Mouse (Mus musculus) spleen, adult 18-20 months (tissue): ENCODE data around the gene Hist1h2bb.
A peak's percentile ranks its signal among the peaks of the same experiment; 100 is the strongest.
"Not testable (repeated sequence)": the region's sequence is repeated elsewhere in the genome, so short reads cannot be mapped to it uniquely, and the experiment has no call there.

Experiments
- DNase-seq, 2 experiments: peaks; one replicate each; pipeline ENCODE4 v3.0.0; 2022; ENCODE audit warnings: mixed read lengths in 2 of 2

Gene Hist1h2bb

DNA sequence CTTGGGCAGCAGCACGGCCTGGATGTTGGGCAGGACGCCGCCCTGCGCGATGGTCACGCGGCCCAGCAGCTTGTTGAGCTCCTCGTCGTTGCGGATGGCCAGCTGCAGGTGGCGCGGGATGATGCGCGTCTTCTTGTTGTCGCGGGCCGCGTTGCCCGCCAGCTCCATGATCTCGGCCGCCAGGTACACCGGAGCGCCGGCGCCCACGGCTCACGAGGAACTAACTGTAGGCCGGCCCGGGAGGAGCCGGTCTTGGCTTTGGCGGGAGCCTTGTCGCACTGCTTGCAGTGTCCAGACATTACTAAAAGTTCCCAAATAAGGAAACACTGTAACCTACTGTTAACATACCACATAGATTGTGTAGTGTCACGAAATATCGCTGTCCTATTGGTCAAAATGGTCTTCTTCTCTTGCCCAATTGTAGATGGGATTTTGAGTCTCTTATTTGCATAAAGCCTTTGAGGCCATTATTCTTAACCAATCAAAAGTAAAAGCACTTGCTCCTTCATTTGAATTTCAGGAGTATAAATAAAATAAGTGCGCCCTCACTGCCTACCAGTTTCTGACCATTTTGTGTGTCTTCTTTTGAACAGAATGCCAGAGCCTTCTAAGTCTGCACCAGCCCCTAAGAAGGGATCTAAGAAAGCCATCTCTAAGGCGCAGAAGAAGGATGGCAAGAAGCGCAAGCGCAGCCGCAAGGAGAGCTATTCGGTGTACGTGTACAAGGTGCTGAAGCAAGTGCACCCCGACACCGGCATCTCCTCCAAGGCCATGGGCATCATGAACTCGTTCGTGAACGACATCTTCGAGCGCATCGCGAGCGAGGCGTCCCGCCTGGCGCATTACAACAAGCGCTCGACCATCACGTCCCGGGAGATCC is at the start of gene Hist1h2bb:
Gene Hist1h2bb (plus strand): TSS at position 534 of the 880 bp plus-strand sequence.
- peak; percentile 62 to 66 for DNase-seq

GRCm38 (mm10) chr13:23697491-23698299 is 48.8 kb upstream of the Hist1h2bb start:
- DNase-seq, result peak in 1 of 2 experiments; percentile 61

GRCm38 (mm10) chr13:23698300-23698693 is 48.2 kb upstream of the Hist1h2bb start, which contains the start of gene Hist1h4c:
TSS of gene Hist1h4c (minus strand) at chr13:23698454.
- peak; percentile 95 to 98 for DNase-seq

DNA sequence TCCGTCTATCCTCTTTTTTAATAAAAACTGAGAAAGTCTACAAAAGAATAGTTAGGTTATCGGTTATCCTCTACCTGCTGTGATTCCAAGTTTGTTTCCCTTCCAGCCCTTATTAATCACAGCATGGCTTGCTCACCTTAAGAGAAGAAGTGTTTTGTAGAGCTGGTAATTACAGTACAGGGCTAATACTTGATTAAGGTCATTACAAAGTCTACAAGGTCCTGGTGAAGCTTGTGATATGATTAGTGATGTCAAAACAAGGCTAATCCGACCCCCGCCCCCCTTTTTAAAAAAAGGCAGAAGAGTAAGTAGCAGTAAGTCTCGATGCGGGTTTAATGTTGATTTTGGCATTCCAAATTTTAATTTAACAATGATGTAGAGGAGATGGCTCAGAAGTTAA is 47.5 kb upstream of the Hist1h2bb start:
- no peak for DNase-seq

GRCm38 (mm10) chr13:23699767-23700166 is 46.8 kb upstream of the Hist1h2bb start:
- DNase-seq, result no peak

DNA sequence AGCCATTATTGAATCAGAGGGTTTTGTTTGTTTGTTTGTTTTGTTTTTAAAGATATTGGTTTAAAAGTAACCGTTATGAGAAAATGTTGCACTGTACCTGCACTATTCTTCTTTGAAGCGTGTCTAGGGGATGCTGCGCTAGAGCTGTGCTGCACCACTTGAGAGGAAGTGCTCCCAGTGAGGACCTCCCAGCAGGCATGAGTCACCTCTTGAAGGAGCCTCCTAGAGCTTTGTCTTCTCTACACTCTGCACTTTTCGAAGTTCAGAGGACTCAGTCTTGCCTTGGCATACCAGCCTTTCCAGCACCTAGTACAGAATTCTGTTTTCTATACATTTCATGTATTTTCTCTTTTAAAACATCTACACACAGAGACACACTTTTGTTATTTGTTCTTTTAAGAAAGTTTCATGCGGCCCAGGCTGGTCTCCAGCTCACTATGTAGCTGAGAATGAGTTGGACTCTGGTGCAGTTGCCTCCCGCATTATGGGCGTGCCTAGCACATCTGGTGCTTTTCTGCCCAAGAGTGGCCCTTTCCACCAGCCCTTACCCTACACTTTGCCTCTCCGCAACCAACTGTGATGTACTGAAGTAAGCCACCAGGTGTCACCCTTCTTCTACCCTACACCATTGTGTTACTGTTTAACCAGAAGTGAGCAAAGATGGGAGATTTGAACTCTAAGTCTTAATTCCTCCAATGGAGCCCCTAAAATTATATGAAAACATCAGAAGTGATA is 45.6 kb upstream of the Hist1h2bb start:
- DNase-seq, result peak; percentile 54 to 65

DNA sequence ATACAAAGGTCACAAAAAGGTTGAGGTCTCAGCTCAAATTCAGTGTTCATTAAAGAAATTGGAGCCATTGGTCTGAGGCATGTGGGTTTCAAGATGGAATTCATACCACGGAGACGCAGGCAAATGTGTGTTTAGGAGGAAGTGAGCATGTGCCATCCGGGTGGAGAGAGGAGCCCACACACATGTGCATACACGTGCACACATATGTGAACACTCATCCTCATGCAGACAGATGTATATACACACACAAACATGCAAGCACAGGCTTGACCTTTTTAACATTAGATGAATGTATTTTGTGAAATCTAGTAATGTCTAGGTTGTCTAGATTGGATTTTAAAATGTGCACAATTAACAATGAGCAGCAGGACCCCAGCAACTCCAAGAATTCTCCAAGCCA is 44.3 kb upstream of the Hist1h2bb start:
- no peak for DNase-seq

GRCm38 (mm10) chr13:23702801-23703200 is 43.7 kb upstream of the Hist1h2bb start:
- not testable (repeated sequence) for DNase-seq

DNA sequence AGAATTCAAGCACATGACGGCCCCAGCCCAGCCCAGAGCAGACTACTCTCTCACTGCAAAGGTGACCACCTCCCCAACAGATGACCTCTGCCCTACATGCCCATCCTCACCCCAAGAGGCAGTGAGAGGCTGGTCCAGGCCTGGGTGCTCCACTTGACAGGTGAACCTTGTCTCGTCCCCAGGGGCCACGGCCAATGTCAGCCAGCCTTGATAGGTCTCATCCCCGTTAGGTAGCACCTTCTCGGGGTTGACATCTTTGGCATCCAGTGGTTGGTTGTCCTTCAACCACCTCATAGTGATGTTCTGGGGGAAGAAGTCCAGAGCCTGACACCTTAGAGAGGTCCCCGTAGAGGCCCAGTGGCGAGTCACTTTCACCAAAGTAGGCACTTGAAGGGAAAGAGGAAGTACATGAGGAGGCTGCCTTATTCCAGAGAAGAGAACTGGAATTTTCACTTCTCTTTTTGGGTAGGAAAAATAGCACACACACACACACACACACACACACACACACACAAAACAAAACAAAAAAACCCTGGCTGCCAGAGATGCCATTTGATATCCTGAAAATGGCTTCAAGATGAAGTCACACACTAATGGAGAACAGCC is 40.7 kb upstream of the Hist1h2bb start:
- DNase-seq, result no peak

- no peak for DNase-seq
Measured at GRCm38 (mm10) chr13:23706771-23707170, 39.8 kb upstream of the Hist1h2bb start.

GRCm38 (mm10) chr13:23708041-23708440 is 38.5 kb upstream of the Hist1h2bb start:
- no peak for DNase-seq

DNA sequence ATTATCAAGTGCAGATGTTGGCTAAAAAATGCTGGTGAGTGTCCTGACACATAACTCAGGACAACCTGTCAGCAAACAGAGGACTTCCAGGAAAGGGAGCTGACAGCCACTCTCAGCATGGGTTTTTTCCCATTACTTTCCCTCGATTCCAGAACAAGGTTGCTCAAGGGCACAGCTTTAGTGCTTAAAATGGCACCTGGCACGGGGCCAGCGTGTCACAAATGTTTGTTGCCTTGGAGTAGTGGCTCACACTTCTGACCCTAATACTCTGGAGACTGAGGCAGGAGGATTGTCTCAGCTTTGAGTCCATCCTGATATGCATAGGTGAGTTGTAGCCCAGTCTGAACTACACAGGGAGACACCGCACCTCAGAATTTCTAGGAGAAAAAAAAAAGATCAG is 37.9 kb upstream of the Hist1h2bb start:
- DNase-seq, result no peak

DNA sequence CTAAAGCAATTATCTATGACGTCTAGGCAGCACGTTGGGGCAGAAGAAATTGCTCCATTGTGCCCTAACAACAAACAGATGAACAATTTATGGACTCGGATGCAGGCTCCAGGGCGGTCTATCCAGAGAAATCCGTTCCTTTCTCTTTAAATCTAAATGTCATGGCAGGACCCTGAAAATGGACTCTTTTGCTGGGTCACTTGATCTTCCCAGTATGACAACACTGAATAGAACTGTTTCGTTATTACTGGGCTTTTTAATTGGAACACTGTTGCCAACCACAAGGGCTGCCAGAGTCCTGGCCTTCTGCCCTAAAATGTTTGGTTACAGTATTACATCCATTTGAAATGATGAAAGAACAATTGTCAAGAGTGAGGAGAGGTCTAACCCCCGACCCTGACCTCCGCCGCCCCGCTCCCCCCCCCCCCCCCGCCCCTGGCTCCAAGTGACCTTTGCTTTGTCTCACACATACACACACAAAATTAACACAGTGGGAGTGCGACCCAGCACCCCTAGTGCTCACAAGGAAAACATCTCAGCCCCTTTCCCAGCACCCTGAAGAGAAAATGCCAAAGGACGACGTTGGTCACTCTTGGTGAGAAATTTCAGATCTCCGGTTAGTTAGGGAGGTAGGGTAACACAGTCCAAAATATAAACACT is 36.7 kb upstream of the Hist1h2bb start:
- DNase-seq, result no peak

DNA sequence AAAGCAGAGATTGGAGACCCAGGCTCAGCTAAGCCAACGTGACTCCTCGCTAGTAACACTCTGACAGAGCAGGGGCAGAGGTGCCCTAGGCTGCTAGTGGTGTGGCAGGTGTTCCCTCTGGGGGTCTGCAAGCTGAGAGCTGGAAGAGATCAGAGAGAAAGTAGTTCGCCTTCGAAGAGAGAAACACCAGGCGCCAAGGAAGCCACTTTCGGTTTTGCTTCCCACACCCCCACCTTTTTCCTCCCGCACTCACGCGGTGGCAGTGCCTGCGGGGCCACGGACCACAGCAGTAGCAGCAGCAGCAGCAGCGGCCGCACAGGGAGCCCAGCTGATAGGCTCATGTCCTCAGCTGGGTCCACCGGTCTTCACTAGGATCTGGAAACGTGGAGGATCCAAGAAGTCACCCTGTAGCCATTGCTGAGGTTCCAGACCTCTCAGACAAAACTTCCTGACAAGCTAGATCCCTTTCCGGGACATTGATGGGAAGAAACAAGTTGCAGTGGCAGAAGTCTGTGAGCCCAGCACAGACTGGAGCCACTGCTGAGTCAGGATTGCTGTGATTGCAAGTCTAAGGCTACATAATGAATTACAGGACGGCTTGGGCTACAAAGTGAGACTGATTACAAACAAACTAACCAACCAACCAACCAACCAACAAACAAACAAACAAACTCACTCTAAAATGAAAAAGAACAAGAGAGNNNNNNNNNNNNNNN is 36.0 kb upstream of the Hist1h2bb start, which contains the start of gene Hfe:
Gene Hfe (minus strand): TSS at position 481 of the 716 bp plus-strand sequence.
- DNase-seq, result peak; percentile 38 to 54

DNA sequence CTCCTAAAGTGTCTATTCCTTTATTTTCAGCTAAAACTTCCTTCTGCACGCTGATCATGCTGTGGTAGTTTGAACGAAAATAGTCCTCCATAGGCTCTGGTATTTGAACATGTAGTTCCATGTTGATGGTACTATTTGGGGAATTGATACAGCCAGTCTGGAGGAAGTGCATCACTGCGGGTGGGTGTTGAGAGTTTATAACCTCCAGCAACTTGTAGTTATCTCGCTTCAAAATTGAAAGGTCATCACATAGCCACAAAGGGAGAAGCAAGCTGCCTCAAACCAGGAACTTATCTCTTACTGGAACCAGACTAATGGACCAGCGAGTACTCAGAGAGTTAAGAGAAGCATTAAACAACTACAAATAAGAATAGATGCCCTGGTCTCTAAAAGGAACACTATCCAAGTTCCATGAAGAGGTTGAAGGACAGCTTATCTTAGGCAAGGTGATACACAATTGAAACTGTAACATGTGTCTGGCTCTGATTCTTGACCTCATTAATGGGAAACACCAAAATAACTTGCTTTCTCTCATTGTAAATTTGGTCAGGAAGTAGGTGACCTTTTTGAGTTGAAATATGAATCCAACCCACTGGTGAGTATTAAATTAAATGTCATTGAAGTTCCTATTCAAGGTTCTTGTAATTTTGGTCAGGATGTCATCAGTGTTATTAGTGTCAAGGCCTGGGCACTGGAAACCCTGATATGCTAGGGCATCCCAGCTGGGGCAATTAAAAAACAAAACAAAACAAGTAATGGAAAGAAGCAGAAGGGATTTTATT is 30.1 kb upstream of the Hist1h2bb start:
- no peak for DNase-seq

DNA sequence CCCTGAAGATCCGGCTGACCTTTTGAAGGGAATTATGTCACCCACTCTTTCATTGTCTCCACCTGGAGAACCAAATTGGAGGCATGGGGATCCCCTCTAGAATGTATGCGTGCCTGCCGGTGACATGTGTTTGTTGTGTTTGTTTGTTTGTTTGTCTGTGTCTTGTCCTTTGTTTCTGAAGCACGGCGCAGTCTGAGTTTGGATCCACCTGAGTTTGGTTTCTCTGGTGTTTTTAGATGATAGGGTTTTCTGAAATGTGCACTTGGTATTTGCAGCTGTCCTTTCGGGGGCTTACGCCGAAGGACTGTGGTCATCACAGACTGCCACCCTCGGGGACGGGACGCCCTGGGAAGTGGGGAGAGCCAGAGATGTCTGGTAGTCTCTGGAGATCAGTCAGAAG is 29.4 kb upstream of the Hist1h2bb start:
- DNase-seq, result no peak

DNA sequence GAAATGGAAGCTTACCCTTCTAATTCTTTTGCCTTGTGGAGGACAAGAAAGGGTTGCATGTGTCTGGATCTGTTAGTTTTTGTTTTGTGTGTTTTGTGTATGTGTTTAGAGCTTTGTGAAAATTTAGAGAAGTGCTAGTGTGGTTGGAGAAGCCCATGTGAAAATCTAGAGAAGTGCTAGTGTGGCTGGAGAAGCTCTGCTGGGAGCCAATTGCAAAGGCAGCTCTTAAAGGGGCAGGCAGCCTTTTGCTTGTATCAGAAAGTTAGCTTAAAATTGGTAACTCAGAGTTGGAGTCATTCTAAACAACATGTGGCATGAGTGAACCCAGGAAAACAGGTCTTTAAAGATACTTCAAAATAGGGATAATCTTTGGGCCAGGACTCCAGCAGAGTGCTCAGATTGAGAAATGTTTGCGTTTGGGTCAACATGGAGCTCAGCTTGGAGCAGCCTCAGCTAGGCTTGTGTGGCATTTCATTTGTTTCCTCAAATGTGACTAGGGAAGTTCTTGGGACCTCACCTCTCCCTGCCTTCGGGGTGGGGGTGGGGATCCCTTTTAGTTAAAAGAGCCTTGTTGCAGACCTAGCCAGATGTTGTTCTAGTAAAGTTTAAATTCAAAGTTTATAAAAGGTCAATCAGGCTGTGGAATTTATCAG is 28.8 kb upstream of the Hist1h2bb start:
- DNase-seq, result not testable (repeated sequence)

DNA sequence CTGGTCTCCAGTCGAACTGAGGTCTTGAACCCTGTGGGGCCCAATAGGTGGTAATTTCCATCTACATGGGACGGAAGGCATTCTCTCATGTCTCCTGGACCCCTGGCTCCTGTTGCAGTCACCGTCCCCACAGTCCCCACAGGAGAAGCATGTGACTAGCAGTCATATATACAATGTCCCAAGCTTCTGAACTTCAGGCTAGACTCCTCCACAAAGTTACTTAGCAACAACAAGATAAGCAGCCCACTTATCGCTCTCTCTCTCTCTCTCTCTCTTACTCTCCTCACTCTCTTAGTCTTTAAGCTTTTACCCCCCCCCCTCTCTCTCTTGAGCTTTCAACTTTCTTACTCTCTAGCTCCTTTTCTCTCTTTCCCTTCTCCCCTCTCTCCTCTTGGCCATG is 22.3 kb upstream of the Hist1h2bb start:
- no peak for DNase-seq

DNA sequence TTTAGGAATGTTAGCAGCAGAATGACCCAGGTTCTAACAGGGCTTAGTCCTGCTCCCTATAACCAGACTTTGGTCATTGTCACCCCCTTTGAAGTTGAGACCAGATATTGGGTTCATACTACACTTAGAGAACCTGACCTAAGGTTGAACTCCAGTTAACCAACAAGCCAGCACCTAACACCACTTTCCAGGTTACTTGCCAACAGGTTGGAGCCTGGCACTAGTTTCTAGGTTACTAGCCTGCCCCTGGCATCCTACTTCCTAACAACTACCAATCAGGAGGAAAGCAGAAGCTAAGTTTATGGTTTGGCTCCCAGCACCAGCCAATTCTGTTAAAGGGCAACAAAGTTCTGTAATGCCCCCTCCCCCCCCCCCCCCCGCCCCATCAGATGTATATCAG is 21.3 kb upstream of the Hist1h2bb start:
- no peak for DNase-seq
